Mouse (Mus musculus): ENCODE data around the gene Mrps24.

GRCm38 (mm10) chr11:5744951-5745350 is 29.5 kb upstream of the Mrps24 start:
- TF ChIP-seq EP300 (optimal IDR thresholded peaks at IDR 0.05) (no peak), CTCF (IDR thresholded peaks at IDR 0.05; ENCODE audit: low read depth) (no peak)
